Mouse (Mus musculus) left cerebral cortex, postnatal 10 days (tissue): Measurements from ENCODE around the gene Palld. TPM values are rescaled to one million over a fixed set of nuclear protein-coding genes. Genes with fewer than 3 reads are reported as not detected.

Source experiments
- DNase-seq, 2 experiments: peaks; one replicate each; pipeline ENCODE4 v3.0.0; 2021 to 2022; ENCODE audit warnings: low spot score in 2 of 2, mixed read lengths in 1 of 2; ENCODE audit errors: extremely low spot score in 1 of 2
- intact Hi-C: fragments of 180-260 bp; cut with DNase I; formaldehyde crosslinking; loops from one replicate; pipeline ENCODE4 v1.15.1; 2025
- total RNA-seq, 2 experiments: library from RNA; stranded (reverse); gene quantifications; 2 replicates each; pipeline ENCODE4 v1.2.3; 2021

Gene Palld
- total RNA-seq, result 1 to 10 TPM; 5.2 to 6.8 TPM

DNA sequence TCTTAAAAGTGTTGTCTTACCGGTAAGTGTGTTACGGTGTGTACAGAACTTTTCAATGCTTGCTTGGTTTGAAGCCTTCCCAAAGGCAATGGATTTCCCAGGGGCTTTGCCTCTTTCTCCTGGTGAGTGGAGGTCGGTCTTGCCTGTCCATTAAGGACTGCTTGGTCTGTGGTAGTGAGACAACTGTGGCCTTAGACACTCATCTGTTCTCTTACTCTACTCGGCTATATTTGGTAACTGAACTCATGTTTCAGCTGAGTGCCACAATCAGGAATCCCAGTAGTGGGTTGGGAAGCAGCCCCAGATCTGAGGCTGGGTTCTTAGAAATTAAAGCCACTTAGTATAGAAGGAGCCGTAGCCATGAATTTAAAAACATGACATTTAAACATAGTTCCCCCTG, at the start of gene Palld:
Gene Palld (minus strand): TSS at position 170 of the 400 bp plus-strand sequence.
- no peak for DNase-seq
- intact Hi-C loops, result no loop called here

DNA sequence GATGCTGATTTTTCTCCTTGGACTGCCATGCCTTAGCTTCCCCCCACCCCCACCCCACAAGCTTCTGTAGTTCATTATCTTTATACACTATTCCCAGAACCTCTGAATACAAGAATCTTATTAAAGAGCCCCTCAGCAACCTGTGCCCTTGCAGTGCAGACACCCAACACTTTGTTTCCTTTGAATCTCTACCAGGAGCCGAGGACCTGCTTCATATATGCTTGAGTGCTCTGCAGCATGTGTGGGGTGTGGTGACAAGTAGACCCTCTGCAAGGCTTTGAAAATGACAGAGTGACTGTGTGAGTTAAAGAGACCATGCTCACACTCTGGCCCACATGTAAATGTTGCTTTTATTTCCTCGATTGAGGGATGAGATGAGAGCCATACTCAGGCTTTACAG, 35.1 kb upstream of the Palld start:
- intact Hi-C loops, result no loop called here
- no peak for DNase-seq

DNA sequence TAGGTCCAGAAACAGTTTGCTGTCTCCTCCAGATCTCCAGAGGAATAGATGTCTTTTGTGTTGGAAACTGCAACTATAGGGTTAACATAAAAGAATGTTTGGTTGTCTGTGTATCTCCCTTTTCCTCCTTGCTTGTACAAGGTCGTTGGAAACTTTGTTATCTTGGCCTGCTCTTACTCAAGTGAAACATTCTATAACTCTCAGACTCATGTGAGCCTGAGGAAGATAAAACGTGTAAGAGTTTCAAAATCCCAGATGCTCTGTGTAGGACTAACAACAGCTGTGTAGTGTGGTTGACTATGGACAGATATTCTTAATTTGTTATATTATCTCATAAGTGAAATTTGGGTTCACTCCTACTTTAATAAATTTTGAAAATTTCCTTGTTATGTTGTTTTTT, 30.8 kb upstream of the Palld start:
- intact Hi-C loops, result no loop called here
- no peak for DNase-seq

DNA sequence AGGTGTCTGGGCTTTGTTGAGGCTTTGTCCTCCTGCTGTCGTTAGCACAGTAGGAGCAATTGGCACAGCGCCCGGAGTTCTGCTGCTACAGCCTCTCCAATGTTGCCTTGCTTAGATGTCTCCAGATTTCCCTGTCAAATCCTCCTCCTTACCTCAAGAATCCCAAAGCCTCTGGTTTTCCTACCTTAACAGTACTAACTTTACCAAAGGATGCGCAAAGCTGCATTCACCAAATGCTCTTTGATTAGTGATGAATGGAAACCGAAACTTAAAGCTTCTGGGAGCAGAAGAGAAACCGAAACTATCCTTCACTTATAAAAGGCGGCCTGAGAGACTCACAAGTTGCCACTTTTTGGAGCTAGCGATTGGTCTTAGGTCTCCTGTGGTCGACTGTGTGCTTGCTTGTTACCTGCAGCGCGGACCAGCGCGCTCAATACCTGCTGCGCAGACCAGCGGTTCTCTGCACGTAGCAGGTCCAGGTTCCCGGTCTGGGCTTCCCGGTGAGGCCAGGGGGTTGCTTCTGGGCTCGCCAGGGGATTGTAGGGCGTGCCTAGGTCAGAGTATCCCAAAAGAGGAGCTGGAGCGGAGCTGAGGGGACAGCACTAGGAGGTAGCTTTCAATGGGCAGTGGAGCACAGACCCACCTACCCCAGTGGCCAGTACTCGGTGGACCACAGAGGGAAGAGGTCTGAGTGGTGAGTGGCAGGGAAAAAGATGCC, 25.4 kb upstream of the Palld start, which contains the start of gene Ddx60:
Gene Ddx60 (plus strand): TSS at position 311 of the 718 bp plus-strand sequence.
- peak; percentile 30 to 80 for DNase-seq
- intact Hi-C loops, result no loop called here

DNA sequence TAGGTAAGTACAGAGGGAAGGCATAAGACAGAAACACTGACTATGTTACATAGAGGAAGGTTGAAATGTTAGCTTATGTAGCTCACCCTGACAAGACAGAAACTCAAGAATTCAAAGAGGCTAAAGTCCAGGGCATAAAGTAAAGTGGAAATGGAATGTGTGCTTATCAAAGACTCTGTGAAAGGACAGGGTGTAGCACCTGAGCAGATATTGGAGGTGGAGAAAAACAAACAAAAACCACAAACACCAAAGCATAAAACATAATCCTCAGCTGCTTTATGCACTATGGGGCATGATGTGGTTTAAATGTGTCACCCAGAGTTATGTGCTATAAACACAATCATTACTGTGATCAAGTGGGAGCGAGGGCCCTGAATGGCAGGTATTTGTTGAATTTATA, 22.0 kb upstream of the Palld start:
- intact Hi-C loops, result no loop called here
- no peak for DNase-seq

DNA sequence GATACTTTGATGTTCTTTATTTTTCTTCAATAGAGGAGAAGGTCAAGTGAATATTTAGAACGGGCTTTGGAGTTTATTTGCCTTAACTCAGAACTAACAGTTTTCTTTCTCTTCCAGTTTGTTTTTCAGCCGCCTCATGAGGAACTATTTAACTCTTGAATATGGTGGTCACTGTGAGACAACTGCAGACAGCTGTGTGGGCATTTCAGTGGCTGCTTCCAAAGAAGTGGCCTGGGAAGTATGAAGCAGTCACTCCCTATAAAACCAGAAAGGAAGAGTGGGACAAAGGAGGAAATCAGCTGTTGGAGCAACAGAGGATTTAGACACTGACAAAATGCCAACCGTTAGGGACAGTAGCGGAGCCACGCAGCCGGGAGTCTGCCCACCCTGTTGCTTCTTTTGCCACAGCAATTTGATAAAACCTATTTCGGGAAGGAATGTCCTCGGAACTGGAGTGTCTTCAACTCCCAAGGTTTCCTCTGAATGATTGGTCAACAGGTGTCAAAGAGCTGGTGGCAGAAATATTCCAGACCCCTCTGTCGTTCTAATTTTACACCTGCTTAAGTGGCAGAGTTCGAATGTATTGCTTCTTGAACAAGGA, 19.1 kb upstream of the Palld start:
- DNase-seq, result no peak
- intact Hi-C loops, result no loop called here

DNA sequence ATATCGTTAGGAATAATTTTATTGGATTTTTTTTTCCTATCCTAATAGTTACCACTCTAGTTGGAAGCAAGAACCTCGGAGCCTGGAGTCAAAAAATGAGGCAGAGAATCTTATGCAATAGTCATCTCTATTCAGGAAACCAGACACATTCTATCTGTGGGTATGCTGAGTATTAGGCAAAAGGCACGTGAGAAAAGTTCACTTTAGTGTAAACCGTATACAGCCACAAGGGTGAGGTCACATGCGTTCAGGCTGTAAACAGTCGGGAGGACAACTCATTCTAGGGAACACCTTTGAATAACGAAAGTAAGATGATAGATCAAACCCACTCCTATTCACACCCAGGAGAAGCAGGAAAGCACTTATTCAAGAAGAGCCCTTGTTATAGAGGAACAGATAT, 17.9 kb upstream of the Palld start:
- intact Hi-C loops, result no loop called here

DNA sequence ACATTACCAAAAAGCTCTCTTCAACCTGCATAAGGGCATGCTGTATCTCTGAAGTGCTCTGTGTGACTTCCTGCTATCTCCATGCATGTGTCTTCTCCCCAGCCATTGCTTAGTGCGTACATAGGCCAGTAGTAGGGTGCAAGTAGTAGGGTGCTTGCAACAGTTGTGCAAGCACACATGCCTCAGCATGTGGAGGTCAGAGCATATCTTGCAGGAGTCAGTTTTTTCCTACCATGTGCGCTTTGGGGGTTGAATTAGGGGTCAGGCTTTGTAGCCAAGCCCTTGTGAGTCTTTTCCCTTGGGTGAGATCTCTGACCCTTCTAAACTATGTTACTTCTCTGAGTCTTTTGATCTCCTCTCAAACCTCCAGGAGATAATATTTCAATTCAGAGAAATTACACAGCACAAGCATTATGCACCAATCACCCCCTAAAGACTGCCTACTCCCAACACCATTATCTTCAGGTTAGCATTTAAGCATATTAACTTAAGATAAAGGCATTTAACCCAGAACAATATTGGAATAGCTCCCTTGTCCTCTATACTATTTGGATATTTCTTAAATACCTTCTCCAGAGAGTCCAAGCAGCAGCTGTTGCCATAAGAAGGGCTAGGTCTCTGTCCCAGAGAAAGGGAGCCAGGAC, 16.8 kb upstream of the Palld start:
- DNase-seq, result no peak
- intact Hi-C loops, result no loop called here

More for the DNA sequence above, 17.9 kb upstream of the Palld start:
- no peak for DNase-seq

DNA sequence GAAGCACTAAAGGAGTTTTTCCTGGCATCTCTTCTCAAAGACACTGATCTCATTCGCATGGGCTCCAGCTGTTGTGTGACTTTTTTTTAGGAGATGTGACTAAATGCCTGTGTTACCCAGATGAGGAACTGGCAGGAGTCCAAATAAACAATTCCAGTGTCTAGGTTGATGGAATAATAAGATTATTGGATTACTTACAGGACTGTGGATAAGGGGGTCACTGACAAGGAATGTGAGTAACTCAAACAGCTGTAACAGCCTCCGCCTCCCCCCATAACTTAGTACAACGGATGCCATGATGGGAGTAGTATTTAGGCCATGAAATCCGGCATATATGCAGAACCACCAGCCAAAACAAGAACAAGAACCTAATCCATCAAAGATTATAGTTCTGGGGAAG, 14.8 kb upstream of the Palld start:
- DNase-seq, result no peak
- intact Hi-C loops, result no loop called here

DNA sequence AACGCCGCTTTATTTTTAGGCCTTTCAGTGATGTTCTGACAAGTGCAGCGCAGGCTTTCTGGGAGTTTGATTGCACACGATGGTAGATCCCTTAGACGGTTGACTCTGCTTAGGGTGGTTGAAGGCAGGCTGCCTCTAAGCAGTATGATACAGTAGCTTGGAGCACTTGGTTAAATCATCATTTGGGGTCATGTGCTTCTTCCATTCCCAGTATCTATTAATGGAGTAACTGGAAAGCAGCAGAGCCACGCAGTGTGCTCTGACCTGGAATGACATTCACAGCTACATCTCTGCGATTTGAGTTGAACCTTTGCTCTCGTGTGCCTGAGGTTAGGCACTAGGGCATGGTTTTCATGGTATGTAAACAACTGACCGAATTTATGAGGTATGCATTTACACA, 11.5 kb upstream of the Palld start:
- intact Hi-C loops, result no loop called here
- DNase-seq, result no peak

DNA sequence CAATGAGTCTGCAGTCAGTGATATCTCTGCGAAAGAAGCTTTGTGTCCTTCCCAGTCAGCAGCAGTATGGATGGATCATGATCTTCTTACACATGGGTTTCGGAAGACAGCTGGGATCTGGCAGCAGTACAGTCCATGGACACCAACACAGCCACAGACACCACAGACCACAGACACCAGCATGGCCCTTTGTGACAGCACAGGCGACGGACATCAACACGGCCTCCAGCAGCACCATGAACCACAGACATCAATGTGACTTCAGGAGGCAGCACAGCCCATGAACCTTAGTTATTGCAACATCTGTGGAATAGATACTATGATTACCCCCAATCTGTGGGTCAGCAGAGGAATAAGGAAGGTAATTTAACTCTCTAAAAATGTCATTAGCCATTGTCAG, 10.3 kb upstream of the Palld start:
- intact Hi-C loops, result no loop called here
- no peak for DNase-seq

DNA sequence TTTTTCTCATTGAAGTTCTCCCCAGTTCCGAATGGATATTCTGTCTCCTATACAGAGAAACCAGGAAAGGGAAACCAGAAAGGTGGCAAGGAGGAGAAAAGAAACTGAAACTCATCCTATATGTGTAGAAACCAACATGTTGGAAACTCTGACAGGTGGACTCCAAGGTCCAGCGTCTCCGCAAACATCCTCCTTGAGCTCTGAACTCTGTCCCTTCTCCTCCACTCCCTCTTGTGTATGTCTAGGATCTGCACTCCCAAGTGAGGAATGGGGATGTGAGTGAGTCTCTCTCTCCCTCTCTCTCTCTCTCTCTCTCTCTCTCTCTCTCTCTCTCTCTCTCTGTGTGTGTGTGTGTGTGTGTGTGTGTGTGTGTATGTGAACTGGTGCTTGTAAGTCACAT, 6.8 kb upstream of the Palld start:
- intact Hi-C loops, result no loop called here

DNA sequence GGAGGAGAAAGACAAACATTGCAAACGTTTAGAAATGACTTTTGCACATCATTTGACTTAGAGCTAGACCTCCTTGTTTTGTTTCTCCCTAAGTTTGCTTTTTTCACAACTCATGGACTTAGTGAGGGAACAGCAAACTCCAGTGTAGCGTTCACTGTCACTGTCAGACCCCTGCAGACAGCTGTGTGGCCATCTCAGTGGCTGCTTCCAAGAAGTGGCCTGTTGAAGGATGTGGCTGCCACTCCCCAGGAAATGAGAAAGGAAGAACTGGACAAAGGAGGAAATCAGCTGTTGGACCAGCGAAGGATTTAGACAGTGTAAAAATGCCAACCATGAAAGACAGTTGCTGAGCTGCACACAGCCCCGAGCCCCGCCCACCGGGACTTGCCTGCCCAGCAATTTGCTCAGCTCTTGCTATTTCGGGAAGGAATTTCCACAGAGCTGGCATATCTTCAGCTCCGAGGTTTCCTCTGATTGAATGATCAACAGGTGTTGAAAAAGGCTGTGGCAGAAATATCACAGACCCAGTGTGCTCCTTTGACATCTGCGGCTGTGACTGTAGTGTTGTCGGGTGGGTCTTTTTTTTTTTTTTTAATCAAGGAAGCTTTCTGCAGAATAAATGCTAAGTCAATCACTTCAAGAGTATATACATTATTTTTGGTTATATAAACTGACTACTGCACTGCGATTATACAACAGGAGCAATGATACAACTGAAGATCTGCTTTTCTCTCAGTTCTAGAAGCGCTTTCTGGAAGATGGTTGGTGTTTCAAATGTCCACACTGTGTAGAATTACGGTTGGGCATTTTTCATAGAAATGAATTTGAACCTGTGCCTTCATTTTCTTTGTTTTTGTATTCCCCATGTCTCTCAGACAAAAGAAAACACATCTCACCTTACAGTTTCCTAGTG, 6.1 kb upstream of the Palld start:
- DNase-seq, result peak in 1 of 2 experiments; percentile 38
- intact Hi-C loops, result no loop called here

More for the DNA sequence above, 6.8 kb upstream of the Palld start:
- DNase-seq, result no peak

DNA sequence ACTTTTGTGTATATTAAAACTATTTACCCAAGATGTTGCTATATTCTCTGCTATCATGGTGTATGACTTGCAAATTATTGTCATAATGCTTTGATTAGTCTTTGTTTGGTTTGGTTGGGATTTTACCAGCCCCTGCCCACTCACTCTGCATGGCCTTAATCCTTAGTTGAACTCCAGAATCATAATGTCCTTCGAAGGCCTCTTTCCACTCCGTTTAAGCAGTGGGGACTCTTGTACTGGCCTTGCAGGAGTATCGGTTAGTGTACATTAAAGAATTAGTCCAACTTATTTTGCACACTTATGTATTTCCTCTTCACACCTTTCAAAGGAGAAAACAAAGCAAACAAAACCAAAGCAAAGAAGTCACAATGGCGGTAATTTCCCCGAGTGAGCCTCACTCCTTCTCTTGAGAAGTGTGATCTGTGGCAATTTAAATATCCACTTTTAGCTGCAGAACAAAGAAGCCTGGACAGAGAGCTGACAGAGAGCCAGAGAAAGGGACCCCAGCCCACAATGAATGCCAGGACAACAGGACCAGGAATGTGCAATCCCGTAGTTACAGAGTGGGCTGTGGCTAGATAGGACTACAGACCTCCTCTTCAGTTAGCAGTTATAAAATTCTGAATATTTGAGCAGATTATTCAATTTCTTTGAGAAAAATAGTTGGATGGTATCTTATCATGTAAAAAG, 1.3 kb downstream of the Palld start:
- no peak for DNase-seq
- intact Hi-C loops, result no loop called here

DNA sequence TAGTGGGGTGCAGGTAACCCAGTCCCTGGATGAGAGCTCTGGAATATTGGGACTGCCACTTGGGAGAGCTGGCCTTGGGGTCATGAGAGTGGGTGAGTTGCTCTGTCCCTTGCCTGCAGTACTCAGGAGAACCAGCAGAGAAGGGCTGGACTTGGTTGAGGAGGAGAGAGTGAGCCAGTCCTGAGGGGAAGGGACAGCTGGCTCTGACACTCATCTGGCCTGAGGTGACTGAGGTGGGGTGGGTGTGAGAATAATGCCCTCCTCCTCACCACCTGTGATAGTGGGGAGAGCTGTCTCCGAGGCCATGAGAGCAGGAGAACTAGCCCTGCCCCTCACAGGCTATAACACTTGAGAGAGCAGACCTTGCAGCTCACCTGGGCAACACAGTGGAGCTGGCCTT, 5.1 kb downstream of the Palld start:
- intact Hi-C loops, result loop anchor here (5.0 to 10.0 kb wide), 2 partner anchors 137 to 160 kb away; no protein-coding TSS in a partner anchor
- no peak for DNase-seq

DNA sequence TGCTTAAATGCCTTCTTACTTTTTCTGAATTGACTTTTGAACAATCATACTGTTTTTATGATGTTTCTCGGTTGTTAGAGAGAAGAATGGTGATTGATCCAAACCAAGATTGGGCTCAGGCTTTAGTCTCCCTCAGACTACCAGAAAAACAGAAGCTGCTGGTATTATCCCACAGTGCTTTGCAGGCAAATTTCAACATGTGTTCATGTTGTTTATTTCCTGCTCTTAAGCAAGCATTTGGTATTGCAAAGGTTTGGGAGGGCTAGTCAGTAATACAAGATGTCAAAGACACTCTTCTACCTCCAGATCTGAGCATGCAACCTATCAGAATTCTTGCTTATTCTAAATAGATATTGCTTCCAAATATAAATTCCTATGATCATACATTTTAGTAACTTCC, 5.7 kb downstream of the Palld start:
- no peak for DNase-seq
- intact Hi-C loops, result loop anchor here (5.0 to 10.0 kb wide), 2 partner anchors 138 to 161 kb away; no protein-coding TSS in a partner anchor

DNA sequence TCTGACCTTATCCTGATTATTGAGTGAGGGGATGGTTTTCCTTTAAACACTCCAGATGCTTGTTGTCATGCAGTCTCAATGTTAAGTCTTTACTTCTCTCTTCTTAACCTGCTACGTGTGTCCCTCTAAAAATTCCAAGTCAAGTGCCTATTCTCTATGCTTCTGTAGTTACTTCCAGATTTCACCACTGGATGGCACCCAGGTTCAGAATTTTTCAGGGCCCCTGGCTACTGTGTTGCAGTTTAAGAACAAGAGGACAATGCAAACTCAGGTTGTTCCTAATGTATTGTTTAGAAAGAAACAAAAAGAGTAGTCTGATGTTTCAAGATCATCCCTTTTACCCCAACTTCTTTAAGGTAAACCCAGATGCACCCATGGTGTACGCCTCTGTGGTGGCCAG, 8.4 kb downstream of the Palld start:
- intact Hi-C loops, result loop anchor here (10.0 kb wide), 1 partner anchor 141 kb away; no protein-coding TSS in a partner anchor
- DNase-seq, result peak; percentile 29 to 30

DNA sequence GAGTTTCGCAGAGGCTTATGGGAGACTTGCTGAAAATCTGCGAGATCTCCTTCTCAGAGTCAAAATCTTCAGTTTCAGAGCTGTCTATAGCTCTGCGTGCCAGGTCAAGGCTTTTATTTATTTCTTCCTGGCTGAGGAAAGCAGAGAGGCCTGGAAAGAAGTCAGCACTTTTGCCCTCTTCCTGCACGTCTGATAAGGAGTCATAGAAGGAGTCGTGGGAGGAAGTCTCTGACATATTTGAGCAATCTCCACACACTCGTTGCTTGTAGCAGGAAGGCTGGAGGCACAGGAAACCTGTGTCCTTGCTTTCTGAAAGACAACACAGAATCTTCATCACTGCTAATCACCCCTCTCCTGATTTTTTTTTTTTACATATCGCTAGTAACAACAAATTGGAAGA, 24.9 kb downstream of the Palld start:
- intact Hi-C loops, result loop anchor here (5.0 kb wide), 1 partner anchor 180 kb away; no protein-coding TSS in a partner anchor
- DNase-seq, result no peak
